Mouse (Mus musculus) heart, adult 2 months (tissue): ENCODE results near the gene Cdc42se2. TPM values are rescaled to one million over a fixed set of nuclear protein-coding genes. Genes with fewer than 3 reads are reported as not detected.
A peak's percentile ranks its signal among the peaks of the same experiment; 100 is the strongest.

Source experiments
- DNase-seq, 2 experiments: peaks; one replicate each; pipeline ENCODE4 v3.0.0; 2021
- H3K27ac ChIP-seq: fragments of 200-600 bp; 2 replicates; pipeline ENCODE4 v1.8.1; 2022
- H3K27me3 ChIP-seq: fragments of 200-500 bp; 2 replicates; pipeline ENCODE4 v1.6.1; 2012; ENCODE audit warnings: mild to moderate bottlenecking, low read length, inconsistent platforms, mixed read lengths; ENCODE audit not compliant: control insufficient read depth, insufficient read depth
- H3K36me3 ChIP-seq: fragments of 200-500 bp; 2 replicates; pipeline ENCODE4 v1.6.1; 2012; ENCODE audit warnings: low read length, inconsistent platforms; ENCODE audit not compliant: control insufficient read depth, insufficient read depth
- H3K4me1 ChIP-seq: fragments of 200-500 bp; 2 replicates; pipeline ENCODE4 v1.6.1; 2011; ENCODE audit warnings: low read length; ENCODE audit not compliant: control insufficient read depth, insufficient read depth
- H3K4me3 ChIP-seq: fragments of 200-600 bp; 2 replicates; pipeline ENCODE4 v1.8.1; 2022
- H3K79me2 ChIP-seq: fragments of 200-500 bp; replicated peaks from 2 replicates; pipeline ENCODE4 v1.6.1; 2012; ENCODE audit warnings: mild to moderate bottlenecking, inconsistent platforms, low read length, moderate library complexity, mixed read lengths; ENCODE audit not compliant: control insufficient read depth, insufficient read depth
- H3K9ac ChIP-seq: fragments of 200-500 bp; 2 replicates; pipeline ENCODE4 v1.6.1; 2012; ENCODE audit warnings: low read depth, mild to moderate bottlenecking, control low read depth, inconsistent platforms, low read length, mixed read lengths
- CTCF ChIP-seq: fragments of 200-600 bp; IDR thresholded peaks from 2 replicates; pipeline ENCODE4 v1.8.1; 2022; ENCODE audit warnings: antibody characterized with exemption, mild to moderate bottlenecking, moderate library complexity
- EP300 ChIP-seq: fragments of 200-500 bp; IDR thresholded peaks from 2 replicates; pipeline ENCODE4 v1.6.1; 2011; ENCODE audit warnings: low read depth, low read length, control low read depth; ENCODE audit not compliant: insufficient read depth
- POLR2A ChIP-seq: fragments of 200-500 bp; IDR thresholded peaks from 2 replicates; pipeline ENCODE4 v1.6.1; 2011; ENCODE audit warnings: mild to moderate bottlenecking, low read depth, low read length, control low read depth; ENCODE audit not compliant: insufficient read depth
- WGBS: fragments of 180-500 bp; shearing (Covaris S2); methylation state at CpG from one replicate; pipeline ENCODE4 v1.1.7; 2018; 5-methylcytosine and 5-hydroxymethylcytosine counted together
- intact Hi-C: fragments of 180-260 bp; cut with DNase I; formaldehyde crosslinking; loops from one replicate; pipeline ENCODE4 v1.15.1; 2025
- polyA plus RNA-seq: library from polyadenylated mRNA; depleted of rRNA; stranded (reverse); fragments of >200 nt; gene quantifications from 2 replicates; pipeline ENCODE4 v1.2.3, GENCODE M21; 2012
- total RNA-seq, 2 experiments: library from RNA; stranded (reverse); gene quantifications; 2 replicates each; pipeline ENCODE4 v1.2.3; 2021

Cdc42se2 gene
- total and polyA plus RNA-seq, 3 experiments, result 22.0 to 24.7 (median 23.3) TPM

- DNase-seq, result no peak
- H3K9ac ChIP-seq, result no peak overlapping the region
- no peaks in the 10 kb centered on the region for H3K27me3 ChIP-seq
- H3K4me3 ChIP-seq, result no peak overlapping the region
- WGBS, result 89% methylated on average over 5 of the region's 5 CpGs
- peaks cover 4% of the 10 kb centered on the region for H3K79me2 ChIP-seq
- TF ChIP-seq CTCF, result no peak
- no peak for TF ChIP-seq POLR2A
- TF ChIP-seq EP300, result no peak
- no peak overlapping the region for H3K27ac ChIP-seq
- H3K36me3 ChIP-seq, result peaks cover 10% of the 10 kb centered on the region
- intact Hi-C loops, result no loop called here
- H3K4me1 ChIP-seq, result peaks cover 6% of the 10 kb centered on the region
Measured at GRCm38 (mm10) chr11:54762735-54763134, 24.7 kb downstream of the Cdc42se2 start.

- H3K36me3 ChIP-seq, result peaks cover 32% of the 10 kb centered on the region
- WGBS, result 17% methylated on average over 1 of the region's 1 CpGs
- H3K79me2 ChIP-seq, result peaks cover 4% of the 10 kb centered on the region; the same call in 1 of the 2 replicates
- peak in 1 of 2 experiments; percentile 58 for DNase-seq
- H3K4me3 ChIP-seq, result no peak overlapping the region
- H3K27ac ChIP-seq, result no peak overlapping the region
- H3K9ac ChIP-seq, result no peak overlapping the region
- H3K4me1 ChIP-seq, result peaks cover 11% of the 10 kb centered on the region
- H3K27me3 ChIP-seq, result no peaks in the 10 kb centered on the region
- TF ChIP-seq CTCF, result no peak
- TF ChIP-seq POLR2A, result no peak
- no peak for TF ChIP-seq EP300
- intact Hi-C loops, result no loop called here
Measured at GRCm38 (mm10) chr11:54757993-54758392, 29.5 kb downstream of the Cdc42se2 start.

GRCm38 (mm10) chr11:54755148-54755664 is 32.3 kb downstream of the Cdc42se2 start:
- Histone ChIP-seq H3K36me3 (peaks cover 35% of the 10 kb centered on the region), H3K4me3 (no peak overlapping the region), H3K9ac (no peak overlapping the region), H3K4me1 (peaks cover 15% of the 10 kb centered on the region), H3K27me3 (no peaks in the 10 kb centered on the region), H3K27ac (peak overlapping the region; percentile 80), H3K79me2 (peaks cover 4% of the 10 kb centered on the region; the same call in 1 of the 2 replicates)
- no peak for DNase-seq
- TF ChIP-seq POLR2A (no peak), EP300 (0 out of 2 replicates have a peak, but pooled peaks have one; percentile 17)
- intact Hi-C loops, result loop anchor here (1.0 to 2.0 kb wide), 2 partner anchors 20 to 50 kb away; no protein-coding TSS in a partner anchor
- WGBS, result 35% methylated on average over 5 of the region's 5 CpGs

- Histone ChIP-seq H3K9ac (no peak overlapping the region), H3K27ac (peak overlapping the region; percentile 80), H3K27me3 (no peaks in the 10 kb centered on the region), H3K79me2 (peaks cover 4% of the 10 kb centered on the region; the same call in 1 of the 2 replicates), H3K4me1 (peaks cover 15% of the 10 kb centered on the region), H3K36me3 (peaks cover 35% of the 10 kb centered on the region), H3K4me3 (no peak overlapping the region)
- intact Hi-C loops, result loop anchor here (1.0 to 2.0 kb wide), 2 partner anchors 20 to 51 kb away; no protein-coding TSS in a partner anchor
- DNase-seq, result no peak
- TF ChIP-seq EP300, result no peak
- no peak for TF ChIP-seq POLR2A
- TF ChIP-seq CTCF, result no peak
- WGBS, result 51% methylated on average over 10 of the region's 10 CpGs
Measured at GRCm38 (mm10) chr11:54754301-54755147, 33.0 kb downstream of the Cdc42se2 start.

- peak in 1 of 2 experiments; percentile 54 for DNase-seq
- H3K79me2 ChIP-seq, result no peaks in the 10 kb centered on the region
- peak overlapping the region; percentile 34 for H3K27ac ChIP-seq
- TF ChIP-seq POLR2A (no peak), CTCF (no peak), EP300 (peak; percentile 72; the same call in 1 of the 2 replicates)
- H3K4me1 ChIP-seq, result peaks cover 13% of the 10 kb centered on the region
- peaks cover 32% of the 10 kb centered on the region for H3K36me3 ChIP-seq
- intact Hi-C loops, result loop anchor here (1.0 kb wide), 1 partner anchor 35 kb away; no protein-coding TSS in a partner anchor
- H3K4me3 ChIP-seq, result no peak overlapping the region
- H3K27me3 ChIP-seq, result no peaks in the 10 kb centered on the region
- H3K9ac ChIP-seq, result no peak overlapping the region
- WGBS, result 36% methylated on average over 4 of the region's 4 CpGs
Measured at GRCm38 (mm10) chr11:54751502-54751901, 36.0 kb downstream of the Cdc42se2 start.

GRCm38 (mm10) chr11:54748891-54749290 is 38.6 kb downstream of the Cdc42se2 start:
- Histone ChIP-seq H3K27me3 (no peaks in the 10 kb centered on the region), H3K4me3 (no peak overlapping the region), H3K36me3 (peaks cover 11% of the 10 kb centered on the region), H3K9ac (no peak overlapping the region), H3K27ac (no peak overlapping the region), H3K79me2 (no peaks in the 10 kb centered on the region), H3K4me1 (peaks cover 6% of the 10 kb centered on the region)
- intact Hi-C loops, result no loop called here
- DNase-seq, result no peak
- TF ChIP-seq POLR2A (no peak), EP300 (no peak), CTCF (no peak)
